36 mouse cellular contexts compared by ENCODE assay signal in the genomic region with DNA sequence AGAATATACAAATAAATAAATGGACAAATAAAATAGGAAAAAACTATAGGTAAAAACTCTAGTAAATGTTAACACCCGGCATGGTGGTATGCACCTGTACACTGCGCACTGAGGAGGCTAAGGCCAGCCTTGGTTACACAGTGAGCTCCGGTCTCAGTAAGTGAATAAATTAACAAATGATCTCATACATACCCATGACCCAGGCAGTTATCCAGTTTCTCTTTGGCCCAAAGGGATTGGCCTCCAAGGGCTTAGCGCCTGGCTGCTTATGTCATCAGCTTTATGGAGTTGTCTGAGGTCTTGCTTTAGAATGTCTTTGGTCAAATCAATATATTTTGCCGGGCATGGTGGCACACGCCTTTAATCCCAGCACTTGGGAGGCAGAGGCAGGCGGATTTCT. TPM values are rescaled to one million over a fixed set of nuclear protein-coding genes. Genes with fewer than 3 reads are reported as not detected.
"Had no signal": no experiment of that assay in that cellular context is flagged by ENCODE, and none has a peak within 500 bp of the region (broad histone marks: within the 10 kb centered on the region; RNA-seq: fewer than 3 reads in every experiment).

No protein-coding gene starts in this region.

- DNase-seq: cerebellum, adult 9-10 months; cerebellum, adult 9-11 months; cerebellum, postnatal 10 days; cerebellum, postnatal 14 days; cerebellum, postnatal 25 days; cerebellum, postnatal 36 days; embryo, embryonic 11 days; forebrain, postnatal 0 days; gastrocnemius, adult 2 months; gastrocnemius, postnatal 10 days; gastrocnemius, postnatal 14 days; gastrocnemius, postnatal 25 days; gastrocnemius, postnatal 36 days; heart, adult 18-20 months; heart, adult 2 months had no signal

- H3K36me3 ChIP-seq: embryonic facial prominence, embryonic 10.5 days; embryonic facial prominence, embryonic 12.5 days; embryonic facial prominence, embryonic 13.5 days; embryonic facial prominence, embryonic 15.5 days; forebrain, embryonic 10.5 days; heart, embryonic 10.5 days had no signal

- ATAC-seq: forebrain, embryonic 13.5 days; forebrain, embryonic 14.5 days; forebrain, embryonic 15.5 days; forebrain, embryonic 16.5 days; forebrain, postnatal 0 days had no signal

- H3K9ac ChIP-seq: embryonic facial prominence, embryonic 12.5 days; embryonic facial prominence, embryonic 15.5 days; forebrain, embryonic 12.5 days; forebrain, embryonic 13.5 days; forebrain, embryonic 15.5 days; forebrain, postnatal 0 days had no signal

- H3K4me3 ChIP-seq: embryonic facial prominence, embryonic 10.5 days; embryonic facial prominence, embryonic 12.5 days; embryonic facial prominence, embryonic 13.5 days; embryonic facial prominence, embryonic 15.5 days; erythroblast, embryonic 14.5 days; forebrain, embryonic 10.5 days; forebrain, embryonic 12.5 days; forebrain, embryonic 13.5 days; forebrain, embryonic 15.5 days; gastrocnemius, adult 2 months; heart, adult 2 months; heart, embryonic 10.5 days had no signal

- H3K9me3 ChIP-seq: embryonic facial prominence, embryonic 10.5 days; embryonic facial prominence, embryonic 12.5 days; embryonic facial prominence, embryonic 13.5 days; embryonic facial prominence, embryonic 15.5 days; forebrain, embryonic 10.5 days; forebrain, embryonic 12.5 days; forebrain, embryonic 13.5 days; forebrain, embryonic 15.5 days; heart, embryonic 10.5 days had no signal

- H3K4me2 ChIP-seq: embryonic facial prominence, embryonic 12.5 days; embryonic facial prominence, embryonic 13.5 days; embryonic facial prominence, embryonic 15.5 days; forebrain, embryonic 12.5 days; forebrain, embryonic 13.5 days; forebrain, embryonic 15.5 days had no signal

- H3K27ac ChIP-seq: embryonic facial prominence, embryonic 10.5 days; embryonic facial prominence, embryonic 12.5 days; embryonic facial prominence, embryonic 13.5 days; embryonic facial prominence, embryonic 15.5 days; forebrain, embryonic 10.5 days; forebrain, embryonic 12.5 days; forebrain, embryonic 13.5 days; forebrain, embryonic 15.5 days; gastrocnemius, adult 2 months; heart, adult 2 months; heart, embryonic 10.5 days had no signal

- H3K27me3 ChIP-seq: forebrain, embryonic 15.5 days had no signal

RNA-seq across cellular contexts. Expression of gene Disp2, which starts 4.1 kb away (rescaled TPM):
- total RNA-seq: common myeloid progenitor, adult 5-6 weeks; gastrocnemius, adult 2 months; gastrocnemius, postnatal 25 days; gastrocnemius, postnatal 36 days; granulocyte monocyte progenitor cell, adult 5-6 weeks had no signal
- polyA plus RNA-seq: erythroblast, embryonic 14.5 days had no signal

RNA-seq across cellular contexts. Expression of gene Phgr1, which starts 11.1 kb away (rescaled TPM):
- total RNA-seq: common myeloid progenitor, adult 5-6 weeks; forebrain, postnatal 0 days; gastrocnemius, adult 18-20 months; gastrocnemius, adult 2 months; gastrocnemius, adult 8-10 months; gastrocnemius, postnatal 10 days; gastrocnemius, postnatal 14 days; gastrocnemius, postnatal 25 days; gastrocnemius, postnatal 36 days; gastrocnemius, postnatal 4 days; granulocyte monocyte progenitor cell, adult 5-6 weeks; heart, adult 18-20 months; heart, adult 2 months had no signal
- polyA plus RNA-seq: cortical plate, adult 2 months; embryonic facial prominence, embryonic 10.5 days; embryonic facial prominence, embryonic 11.5 days; embryonic facial prominence, embryonic 12.5 days; embryonic facial prominence, embryonic 13.5 days; erythroblast, embryonic 14.5 days; forebrain, embryonic 10.5 days; forebrain, embryonic 11.5 days; forebrain, embryonic 12.5 days; forebrain, embryonic 13.5 days; forebrain, embryonic 14.5 days; forebrain, embryonic 15.5 days; forebrain, embryonic 16.5 days; forebrain, postnatal 0 days; frontal cortex, adult 2 months; heart, adult 2 months; heart, embryonic 10.5 days had no signal

RNA-seq across cellular contexts. Expression of gene Ccdc9b, which starts 21.2 kb away (rescaled TPM):
- polyA plus RNA-seq: erythroblast, embryonic 14.5 days had no signal
